Mouse (Mus musculus) limb, embryonic 14.5 days (tissue): ENCODE measurements around the gene Pigh. TPM values are rescaled to one million over a fixed set of nuclear protein-coding genes. Genes with fewer than 3 reads are reported as not detected.
A peak's percentile ranks its signal among the peaks of the same experiment; 100 is the strongest.

ENCODE experiments used
- ATAC-seq: fragments of 200-750 bp; cut with Nextera tagmentation; 2 replicates; pipeline ENCODE4 v1.8.0; 2017; ENCODE audit warnings: low read depth, moderate number of reproducible peaks, moderate TSS enrichment; ENCODE audit not compliant: low FRiP score
- DNase-seq: peaks from one replicate; pipeline ENCODE4 v3.0.0-alpha.2; 2015; ENCODE audit warnings: low spot score
- H3K27ac ChIP-seq: fragments of 300-500 bp; sonication (generic); replicated peaks from 2 replicates; pipeline ENCODE4 v1.5.1; 2014; ENCODE audit warnings: low read depth, mild to moderate bottlenecking, low read length, moderate library complexity, mixed read lengths
- H3K27me3 ChIP-seq: fragments of 300-500 bp; sonication (generic); 2 replicates; pipeline ENCODE4 v1.6.1; 2014; ENCODE audit warnings: low read length, mixed read lengths; ENCODE audit not compliant: control insufficient read depth, insufficient read depth
- H3K36me3 ChIP-seq: fragments of 300-500 bp; sonication (generic); 2 replicates; pipeline ENCODE4 v1.6.1; 2014; ENCODE audit warnings: mild to moderate bottlenecking, low read length, moderate library complexity, mixed read lengths; ENCODE audit not compliant: control insufficient read depth, insufficient read depth
- H3K4me1 ChIP-seq: fragments of 300-500 bp; sonication (generic); 2 replicates; pipeline ENCODE4 v1.6.1; 2014; ENCODE audit warnings: antibody characterized with exemption, low read length, mixed read lengths; ENCODE audit not compliant: control insufficient read depth, insufficient read depth
- H3K4me2 ChIP-seq: fragments of 300-500 bp; sonication (generic); replicated peaks from 2 replicates; pipeline ENCODE4 v1.6.1; 2014; ENCODE audit warnings: low read depth, mild to moderate bottlenecking, low read length, moderate library complexity; ENCODE audit not compliant: severe bottlenecking
- H3K4me3 ChIP-seq: fragments of 300-500 bp; sonication (generic); replicated peaks from 2 replicates; pipeline ENCODE4 v1.5.1; 2014; ENCODE audit warnings: low read length
- H3K9ac ChIP-seq: fragments of 300-500 bp; sonication (generic); 2 replicates; pipeline ENCODE4 v1.6.1; 2014; ENCODE audit warnings: mild to moderate bottlenecking, low read depth, low read length, moderate library complexity; ENCODE audit not compliant: severe bottlenecking
- H3K9me3 ChIP-seq: fragments of 300-500 bp; sonication (generic); 2 replicates; pipeline ENCODE4 v1.6.1; 2016; ENCODE audit warnings: low read length; ENCODE audit not compliant: control insufficient read depth
- POLR2A ChIP-seq: fragments of 200-500 bp; IDR thresholded peaks from 2 replicates; pipeline ENCODE4 v1.8.0; 2012; ENCODE audit warnings: inconsistent platforms, mild to moderate bottlenecking, moderate library complexity, borderline replicate concordance; ENCODE audit not compliant: insufficient read depth, insufficient read length; ENCODE audit errors: extremely low read depth
- WGBS: fragments of 180-500 bp; shearing (Covaris S2); extraction: QIAGEN DNeasy Blood & Tissue Kit; methylation state at CpG from one replicate; pipeline ENCODE4 v1.1.7; 2014; 5-methylcytosine and 5-hydroxymethylcytosine counted together
- polyA plus RNA-seq, 2 experiments: library from polyadenylated mRNA; depleted of rRNA in 1 of 2; stranded (reverse) in 1 of 2; unstranded in 1 of 2; fragments of >200 nt; fragmentation: Nextera tagmentation in 1 of 2; extraction: Ambion mirVana in 1 of 2; gene quantifications; 2 replicates each; pipeline versions ENCODE4 v1.2.1 to v1.2.3; 2012 to 2014

Gene Pigh
- polyA plus RNA-seq (2012; rRNA removed) (18.9 and 23.1 TPM in 2 replicates), polyA plus RNA-seq (2014; fragmentation: Nextera tagmentation; extraction: Ambion mirVana) (29.4 and 31.2 TPM in 2 replicates)

GRCm38 (mm10) chr12:79089182-79089812, at the start of gene Pigh:
TSS of gene Pigh (minus strand) at chr12:79089651.
- 0 out of 2 replicates have a peak, but pooled peaks have one; percentile 29 for TF ChIP-seq POLR2A
- H3K4me1 ChIP-seq, result peaks cover 7% of the 10 kb centered on the region; the same call in 1 of the 2 replicates
- 0% methylated on average over 39 of the region's 53 CpGs for WGBS

GRCm38 (mm10) chr12:79138999-79139398, 49.5 kb upstream of the Pigh start:
- no peak for ATAC-seq
- H3K4me2 ChIP-seq, result no peak overlapping the region
- no peak for TF ChIP-seq POLR2A
- no peaks in the 10 kb centered on the region for H3K9me3 ChIP-seq
- H3K4me1 ChIP-seq, result no peaks in the 10 kb centered on the region
- H3K9ac ChIP-seq, result no peak overlapping the region
- DNase-seq, result no peak
- no peak overlapping the region for H3K27ac ChIP-seq
- no peaks in the 10 kb centered on the region for H3K27me3 ChIP-seq
- no peak overlapping the region for H3K4me3 ChIP-seq
- H3K36me3 ChIP-seq, result no peaks in the 10 kb centered on the region

More at GRCm38 (mm10) chr12:79089182-79089812, at the start of gene Pigh:
- H3K4me2 ChIP-seq, result peak within 1 kb of the TSS; percentile 60
- no peaks in the 10 kb centered on the region for H3K9me3 ChIP-seq
- ATAC-seq (peak; percentile 95), DNase-seq (peak; percentile 91)
- H3K4me3 ChIP-seq, result peak within 1 kb of the TSS; percentile 89
- H3K36me3 ChIP-seq, result peaks cover 16% of the 10 kb centered on the region; the same call in 1 of the 2 replicates
- no peaks in the 10 kb centered on the region for H3K27me3 ChIP-seq
- H3K27ac ChIP-seq, result peak within 1 kb of the TSS; percentile 58; the same call in 1 of the 2 replicates
- peak within 1 kb of the TSS; percentile 88 for H3K9ac ChIP-seq

GRCm38 (mm10) chr12:79136949-79137348, 47.5 kb upstream of the Pigh start:
- H3K4me2 ChIP-seq, result no peak overlapping the region
- WGBS, result 72% methylated on average over 7 of the region's 7 CpGs
- H3K4me1 ChIP-seq, result no peaks in the 10 kb centered on the region
- H3K9me3 ChIP-seq, result no peaks in the 10 kb centered on the region
- no peak overlapping the region for H3K27ac ChIP-seq
- H3K27me3 ChIP-seq, result peaks cover 12% of the 10 kb centered on the region
- TF ChIP-seq POLR2A, result no peak
- no peak for ATAC-seq
- DNase-seq, result no peak
- no peaks in the 10 kb centered on the region for H3K36me3 ChIP-seq
- H3K4me3 ChIP-seq, result no peak overlapping the region
- no peak overlapping the region for H3K9ac ChIP-seq

GRCm38 (mm10) chr12:79135105-79135504, 45.7 kb upstream of the Pigh start:
- no peak overlapping the region for H3K9ac ChIP-seq
- 38% methylated on average over 4 of the region's 4 CpGs for WGBS
- H3K27me3 ChIP-seq, result peaks cover 31% of the 10 kb centered on the region
- H3K27ac ChIP-seq, result no peak overlapping the region
- H3K4me1 ChIP-seq, result no peaks in the 10 kb centered on the region; the same call in 1 of the 2 replicates
- no peak overlapping the region for H3K4me3 ChIP-seq
- ATAC-seq (no peak), DNase-seq (no peak)
- no peaks in the 10 kb centered on the region for H3K36me3 ChIP-seq
- H3K9me3 ChIP-seq, result no peaks in the 10 kb centered on the region
- TF ChIP-seq POLR2A, result no peak
- H3K4me2 ChIP-seq, result no peak overlapping the region

GRCm38 (mm10) chr12:79134676-79135075, 45.2 kb upstream of the Pigh start:
- no peak for DNase-seq
- Histone ChIP-seq H3K36me3 (no peaks in the 10 kb centered on the region), H3K4me2 (no peak overlapping the region), H3K9me3 (no peaks in the 10 kb centered on the region), H3K27ac (no peak overlapping the region), H3K4me1 (no peaks in the 10 kb centered on the region; the same call in 1 of the 2 replicates), H3K27me3 (peaks cover 34% of the 10 kb centered on the region), H3K4me3 (no peak overlapping the region), H3K9ac (no peak overlapping the region)
- no peak for ATAC-seq
- no peak for TF ChIP-seq POLR2A
- WGBS, result 42% methylated on average over 8 of the region's 8 CpGs
